Mouse (Mus musculus): ENCODE data around the gene Fstl1. TPM values are rescaled to one million over a fixed set of nuclear protein-coding genes. Genes with fewer than 3 reads are reported as not detected.
A peak's percentile ranks its signal among the peaks of the same experiment; 100 is the strongest.

Fstl1 gene
- polyA plus RNA-seq, 1 experiment from 2014 or later = 327 TPM

- peaks cover 12% of the 10 kb centered on the region; the same call in 1 of the 2 replicates for H3K36me3 ChIP-seq
- WGBS = 44% methylated on average over 10 of the region's 10 CpGs
- no peak overlapping the region for H3K4me3 ChIP-seq (replicated peaks)
- H3K27me3 ChIP-seq (replicated peaks) = no peaks in the 10 kb centered on the region
- no peak overlapping the region for H3K9ac ChIP-seq
- 0 out of 2 replicates have a peak, but pooled peaks have one; percentile 7 for ATAC-seq (ENCODE audit: insufficient read depth, low FRiP score, low read depth)
- H3K4me1 ChIP-seq = peaks cover 41% of the 10 kb centered on the region
- peak overlapping the region; percentile 13; the same call in 1 of the 2 replicates for H3K4me2 ChIP-seq
- H3K27ac ChIP-seq = peak overlapping the region; percentile 89
- no peaks in the 10 kb centered on the region for H3K9me3 ChIP-seq
These were observed 32.4 kb downstream of the Fstl1 start for GRCm38 (mm10) chr16:37808866-37809622.

- peak overlapping the region; percentile 89 for H3K27ac ChIP-seq
These were observed 32.9 kb downstream of the Fstl1 start for GRCm38 (mm10) chr16:37809623-37809992.

GRCm38 (mm10) chr16:37811874-37812273 lies 35.2 kb downstream of the Fstl1 start:
- H3K9ac ChIP-seq = no peak overlapping the region
- peak overlapping the region; percentile 37; the same call in 1 of the 2 replicates for H3K27ac ChIP-seq
- ATAC-seq (ENCODE audit: insufficient read depth, low FRiP score, low read depth) = no peak
- H3K4me1 ChIP-seq = peaks cover 37% of the 10 kb centered on the region
- no peaks in the 10 kb centered on the region for H3K27me3 ChIP-seq (replicated peaks)
- H3K36me3 ChIP-seq = 0 out of 2 replicates have a peak, but pooled peaks cover 3% of the 10 kb centered on the region
- H3K9me3 ChIP-seq = no peaks in the 10 kb centered on the region
- WGBS = 74% methylated on average over 8 of the region's 8 CpGs
- H3K4me2 ChIP-seq = no peak overlapping the region
- H3K4me3 ChIP-seq (replicated peaks) = no peak overlapping the region

More at GRCm38 (mm10) chr16:37809623-37809992, 32.9 kb downstream of the Fstl1 start:
- WGBS = 54% methylated on average over 6 of the region's 6 CpGs
- no peak for ATAC-seq (ENCODE audit: insufficient read depth, low FRiP score, low read depth)
- no peak overlapping the region for H3K4me3 ChIP-seq (replicated peaks)
- H3K9me3 ChIP-seq = no peaks in the 10 kb centered on the region
- peak overlapping the region; percentile 27; the same call in 1 of the 2 replicates for H3K4me2 ChIP-seq
- no peak overlapping the region for H3K9ac ChIP-seq
- peaks cover 9% of the 10 kb centered on the region; the same call in 1 of the 2 replicates for H3K36me3 ChIP-seq
- peaks cover 42% of the 10 kb centered on the region for H3K4me1 ChIP-seq
- H3K27me3 ChIP-seq (replicated peaks) = no peaks in the 10 kb centered on the region

- no peaks in the 10 kb centered on the region for H3K27me3 ChIP-seq (replicated peaks)
- peak overlapping the region; percentile 37; the same call in 1 of the 2 replicates for H3K27ac ChIP-seq
- no peak for ATAC-seq (ENCODE audit: insufficient read depth, low FRiP score, low read depth)
These were observed 35.8 kb downstream of the Fstl1 start for GRCm38 (mm10) chr16:37812474-37812886.

GRCm38 (mm10) chr16:37813691-37814382 lies 37.2 kb downstream of the Fstl1 start:
- Histone ChIP-seq H3K36me3 (peaks cover 7% of the 10 kb centered on the region; the same call in 1 of the 2 replicates), H3K9ac (no peak overlapping the region), H3K27ac (peak overlapping the region; percentile 77), H3K27me3 (replicated peaks) (no peaks in the 10 kb centered on the region), H3K4me1 (peaks cover 27% of the 10 kb centered on the region), H3K4me2 (peak overlapping the region; percentile 8; the same call in 1 of the 2 replicates), H3K4me3 (replicated peaks) (no peak overlapping the region), H3K9me3 (no peaks in the 10 kb centered on the region)
- WGBS = 25% methylated on average over 5 of the region's 5 CpGs
- ATAC-seq (ENCODE audit: insufficient read depth, low FRiP score, low read depth) = no peak

More at GRCm38 (mm10) chr16:37812474-37812886, 35.8 kb downstream of the Fstl1 start:
- Histone ChIP-seq H3K4me2 (no peak overlapping the region), H3K4me3 (replicated peaks) (no peak overlapping the region), H3K36me3 (0 out of 2 replicates have a peak, but pooled peaks cover 3% of the 10 kb centered on the region), H3K4me1 (peaks cover 33% of the 10 kb centered on the region), H3K9me3 (no peaks in the 10 kb centered on the region), H3K9ac (no peak overlapping the region)
- 50% methylated on average over 9 of the region's 9 CpGs for WGBS

- H3K4me2 ChIP-seq = no peak overlapping the region
- H3K4me3 ChIP-seq (replicated peaks) = no peak overlapping the region
- peaks cover 8% of the 10 kb centered on the region for H3K36me3 ChIP-seq
- H3K27me3 ChIP-seq (replicated peaks) = no peaks in the 10 kb centered on the region
- peak overlapping the region; percentile 77 for H3K27ac ChIP-seq
- peak; percentile 89 for ATAC-seq (ENCODE audit: insufficient read depth, low FRiP score, low read depth)
- H3K4me1 ChIP-seq = peaks cover 22% of the 10 kb centered on the region
- H3K9me3 ChIP-seq = no peaks in the 10 kb centered on the region
- WGBS = 22% methylated on average over 7 of the region's 7 CpGs
- no peak overlapping the region for H3K9ac ChIP-seq
These were observed 37.8 kb downstream of the Fstl1 start for GRCm38 (mm10) chr16:37814383-37814971.

GRCm38 (mm10) chr16:37817986-37818385 lies 41.3 kb downstream of the Fstl1 start:
- WGBS = 97% methylated on average over 4 of the region's 4 CpGs

GRCm38 (mm10) chr16:37823949-37824348 lies 47.3 kb downstream of the Fstl1 start:
- WGBS = 79% methylated on average over 5 of the region's 5 CpGs

More at GRCm38 (mm10) chr16:37817986-37818385, 41.3 kb downstream of the Fstl1 start:
- ATAC-seq (ENCODE audit: insufficient read depth, low FRiP score, low read depth) = no peak
- peaks cover 10% of the 10 kb centered on the region for H3K4me1 ChIP-seq
- H3K9ac ChIP-seq = no peak overlapping the region
- H3K27me3 ChIP-seq (replicated peaks) = no peaks in the 10 kb centered on the region
- H3K4me3 ChIP-seq (replicated peaks) = no peak overlapping the region
- H3K9me3 ChIP-seq = no peaks in the 10 kb centered on the region
- no peak overlapping the region for H3K4me2 ChIP-seq
- H3K27ac ChIP-seq = no peak overlapping the region
- peaks cover 26% of the 10 kb centered on the region for H3K36me3 ChIP-seq

GRCm38 (mm10) chr16:37824778-37825505 lies 48.3 kb downstream of the Fstl1 start:
- H3K9ac ChIP-seq = no peak overlapping the region
- H3K27me3 ChIP-seq (replicated peaks) = no peaks in the 10 kb centered on the region
- no peak for ATAC-seq (ENCODE audit: insufficient read depth, low FRiP score, low read depth)
- H3K4me1 ChIP-seq = no peaks in the 10 kb centered on the region
- no peak overlapping the region for H3K4me2 ChIP-seq
- peaks cover 58% of the 10 kb centered on the region for H3K36me3 ChIP-seq
- H3K27ac ChIP-seq = no peak overlapping the region
- H3K4me3 ChIP-seq (replicated peaks) = no peak overlapping the region
- no peaks in the 10 kb centered on the region for H3K9me3 ChIP-seq
- WGBS = 80% methylated on average over 12 of the region's 12 CpGs

More at GRCm38 (mm10) chr16:37823949-37824348, 47.3 kb downstream of the Fstl1 start:
- Histone ChIP-seq H3K36me3 (peaks cover 54% of the 10 kb centered on the region), H3K9ac (no peak overlapping the region), H3K4me2 (no peak overlapping the region), H3K9me3 (no peaks in the 10 kb centered on the region), H3K27me3 (replicated peaks) (no peaks in the 10 kb centered on the region), H3K4me3 (replicated peaks) (no peak overlapping the region), H3K4me1 (no peaks in the 10 kb centered on the region), H3K27ac (no peak overlapping the region)
- ATAC-seq (ENCODE audit: insufficient read depth, low FRiP score, low read depth) = no peak

GRCm38 (mm10) chr16:37826286-37826685 lies 49.6 kb downstream of the Fstl1 start:
- no peak overlapping the region for H3K4me3 ChIP-seq (replicated peaks)
- H3K9me3 ChIP-seq = no peaks in the 10 kb centered on the region
- no peaks in the 10 kb centered on the region for H3K27me3 ChIP-seq (replicated peaks)
- 98% methylated on average over 3 of the region's 3 CpGs for WGBS
- H3K36me3 ChIP-seq = peaks cover 64% of the 10 kb centered on the region
- no peak overlapping the region for H3K4me2 ChIP-seq
- no peak overlapping the region for H3K9ac ChIP-seq
- no peak overlapping the region for H3K27ac ChIP-seq
- ATAC-seq (ENCODE audit: insufficient read depth, low FRiP score, low read depth) = no peak
- no peaks in the 10 kb centered on the region for H3K4me1 ChIP-seq

- ATAC-seq (ENCODE audit: insufficient read depth, low FRiP score, low read depth) = no peak
- H3K27ac ChIP-seq = no peak overlapping the region
- H3K36me3 ChIP-seq = peaks cover 60% of the 10 kb centered on the region
- H3K9me3 ChIP-seq = no peaks in the 10 kb centered on the region
- no peak overlapping the region for H3K9ac ChIP-seq
- H3K27me3 ChIP-seq (replicated peaks) = no peaks in the 10 kb centered on the region
- WGBS = 67% methylated on average over 7 of the region's 7 CpGs
- no peak overlapping the region for H3K4me2 ChIP-seq
- no peaks in the 10 kb centered on the region for H3K4me1 ChIP-seq
- no peak overlapping the region for H3K4me3 ChIP-seq (replicated peaks)
These were observed 54.4 kb downstream of the Fstl1 start for GRCm38 (mm10) chr16:37831041-37831440.

Measured in stomach, embryonic 15.5 days (tissue).